Mouse (Mus musculus): ENCODE measurements around the gene Psmg3.

- TF ChIP-seq CTCF (IDR thresholded peaks at IDR 0.05; ENCODE audit: low read depth, low read length) (no peak), EP300 (IDR thresholded peaks at IDR 0.05; ENCODE audit: insufficient read depth, low read depth, low read length) (no peak)
Observed at GRCm38 (mm10) chr5:139832125-139832524, 5.4 kb upstream of the Psmg3 start.
